Mouse (Mus musculus) cerebellum, adult 2 months (tissue): ENCODE measurements around the gene Slc4a4.

Experiments
- CTCF ChIP-seq: fragments of 200-500 bp; IDR thresholded peaks from 2 replicates; pipeline ENCODE4 v1.5.1; 2011; ENCODE audit warnings: low read depth, mild to moderate bottlenecking, control low read depth, low read length, moderate library complexity, borderline replicate concordance; ENCODE audit not compliant: insufficient read depth
- POLR2A ChIP-seq: fragments of 200-500 bp; IDR thresholded peaks from 2 replicates; pipeline ENCODE4 v1.6.1; 2011; ENCODE audit warnings: low read length, control low read depth, borderline replicate concordance; ENCODE audit not compliant: insufficient read depth

GRCm38 (mm10) chr5:89014782-89015181 lies 128.2 kb downstream of the Slc4a4 start:
- TF ChIP-seq CTCF: no peak
- no peak for TF ChIP-seq POLR2A
